Mouse (Mus musculus) megakaryocyte, embryonic 14.5 days (primary cell): ENCODE measurements around the gene C2cd2l.

ENCODE experiments used
- FLI1 ChIP-seq: IDR thresholded peaks from 2 replicates; pipeline ENCODE4 v1.6.1; 2012; ENCODE audit warnings: low read length, inconsistent platforms, mixed read lengths
- GATA1 ChIP-seq: IDR thresholded peaks from 3 replicates; pipeline ENCODE4 v1.6.1; 2012; ENCODE audit warnings: mixed read lengths, low read length, inconsistent platforms, borderline replicate concordance

GRCm38 (mm10) chr9:44268432-44268831 is 51.7 kb downstream of the C2cd2l start, which contains the start of gene Nlrx1:
- no peak for TF ChIP-seq GATA1
- no peak for TF ChIP-seq FLI1
